Mouse (Mus musculus): ENCODE measurements around the gene Ptbp3. TPM values are rescaled to one million over a fixed set of nuclear protein-coding genes. Genes with fewer than 3 reads are reported as not detected.

Gene Ptbp3
- 37.4 and 40.4 TPM in 2 replicates for polyA plus RNA-seq (2015; fragmentation: Nextera tagmentation; extraction: Ambion mirVana)

DNA sequence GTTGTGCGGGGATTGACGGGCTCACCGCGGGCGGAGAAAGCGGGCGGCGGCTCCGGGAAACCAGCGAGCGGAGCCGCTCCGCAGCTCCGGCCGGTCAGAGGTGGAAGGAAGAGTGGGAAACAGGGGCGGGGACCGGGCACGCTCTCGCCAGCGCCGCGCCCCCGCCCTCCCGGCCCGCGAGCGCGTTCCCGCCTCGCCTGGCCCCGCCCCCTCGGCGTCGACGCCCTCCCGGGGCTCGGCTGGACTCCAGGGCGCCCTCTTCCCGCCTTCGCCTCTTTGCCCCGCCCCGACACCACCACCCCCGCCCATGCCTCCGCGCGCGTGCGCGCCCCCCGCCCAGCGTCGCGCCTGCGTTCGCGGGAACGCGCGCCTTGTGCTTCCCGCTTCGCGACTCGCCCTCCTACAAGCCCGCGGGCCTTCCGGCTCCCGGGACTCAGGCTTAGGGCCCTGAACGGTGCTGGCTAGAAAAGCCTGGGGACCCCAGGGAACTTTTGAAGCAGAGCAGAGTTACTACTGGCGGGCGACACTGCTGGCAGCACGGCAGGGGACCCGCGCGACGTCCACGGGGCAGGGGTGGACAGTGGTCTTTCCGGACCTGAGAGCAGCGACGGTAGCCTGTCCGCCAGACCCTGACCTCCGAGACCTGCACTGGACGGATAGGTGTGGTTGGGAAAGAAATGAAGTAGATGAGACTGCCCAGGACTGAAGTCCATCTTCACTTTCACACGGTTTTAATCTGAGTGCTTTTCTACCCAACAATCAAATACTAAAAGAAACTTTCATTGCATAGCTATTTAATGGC, at the start of gene Ptbp3:
Gene Ptbp3, minus strand, starts transcription at position 190 of the 802 bp plus-strand sequence.
- peak; percentile 92 for ATAC-seq (ENCODE audit: low FRiP score, low read depth)
- H3K36me3 ChIP-seq, result no peaks in the 10 kb centered on the region
- no peaks in the 10 kb centered on the region for H3K27me3 ChIP-seq
- no peaks in the 10 kb centered on the region for H3K9me3 ChIP-seq
- peak within 1 kb of the TSS; percentile 93 for H3K9ac ChIP-seq
- H3K4me3 ChIP-seq, result peak within 1 kb of the TSS; percentile 90
- H3K4me2 ChIP-seq (replicated peaks), result peak within 1 kb of the TSS; percentile 75
- under 1% methylated on average over 82 of the region's 83 CpGs for WGBS
- peaks cover 20% of the 10 kb centered on the region for H3K4me1 ChIP-seq
- H3K27ac ChIP-seq, result peak within 1 kb of the TSS; percentile 94

DNA sequence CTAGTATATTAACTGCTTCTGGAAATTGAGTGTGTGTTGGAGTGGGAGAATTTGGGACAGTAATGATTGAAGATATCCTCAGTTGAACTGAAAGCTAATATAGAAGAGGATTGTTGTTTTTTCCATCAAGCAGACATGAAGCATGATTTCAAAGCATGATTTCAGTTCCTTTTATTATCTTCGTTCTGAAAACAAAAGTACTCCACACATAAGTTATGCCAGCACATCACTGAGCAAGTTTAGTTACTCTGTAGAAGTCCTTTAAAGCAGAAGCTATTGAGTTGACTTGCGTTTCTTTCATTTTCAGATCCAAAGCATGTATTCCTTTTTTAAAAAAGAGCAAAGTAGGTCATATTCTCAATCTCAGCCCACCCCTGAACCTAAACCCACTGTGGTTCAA, 47.4 kb upstream of the Ptbp3 start:
- Histone ChIP-seq H3K4me3 (no peak overlapping the region), H3K9me3 (no peaks in the 10 kb centered on the region), H3K36me3 (peaks cover 4% of the 10 kb centered on the region), H3K4me1 (no peaks in the 10 kb centered on the region), H3K9ac (no peak overlapping the region), H3K27me3 (no peaks in the 10 kb centered on the region), H3K27ac (no peak overlapping the region), H3K4me2 (replicated peaks) (no peak overlapping the region)
- WGBS, result 84% methylated on average over 2 of the region's 2 CpGs
- no peak for ATAC-seq (ENCODE audit: low FRiP score, low read depth)

DNA sequence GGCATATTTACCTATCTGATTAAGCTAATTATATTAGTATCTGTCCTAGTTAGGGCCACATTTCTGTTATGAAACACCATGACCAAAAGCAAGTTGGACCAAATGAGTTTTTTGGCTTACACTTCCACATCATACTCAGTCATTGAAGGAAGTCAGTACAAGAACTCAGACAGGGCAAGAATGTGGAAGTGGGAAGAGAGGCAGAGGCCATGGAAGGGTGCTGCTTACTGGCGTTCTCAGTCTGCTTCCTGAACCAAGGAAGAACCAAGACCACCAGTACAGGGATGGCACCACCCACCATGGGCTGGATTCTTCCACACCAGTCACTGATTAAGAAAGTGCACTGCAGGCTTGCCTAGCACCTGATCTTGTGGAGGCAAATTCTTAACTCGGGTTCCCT, 45.5 kb upstream of the Ptbp3 start:
- WGBS, result 69% methylated on average over 2 of the region's 2 CpGs
- Histone ChIP-seq H3K27me3 (no peaks in the 10 kb centered on the region), H3K9ac (no peak overlapping the region), H3K36me3 (peaks cover 4% of the 10 kb centered on the region), H3K4me3 (no peak overlapping the region), H3K27ac (no peak overlapping the region), H3K4me1 (no peaks in the 10 kb centered on the region), H3K9me3 (no peaks in the 10 kb centered on the region), H3K4me2 (replicated peaks) (no peak overlapping the region)
- no peak for ATAC-seq (ENCODE audit: low FRiP score, low read depth)

DNA sequence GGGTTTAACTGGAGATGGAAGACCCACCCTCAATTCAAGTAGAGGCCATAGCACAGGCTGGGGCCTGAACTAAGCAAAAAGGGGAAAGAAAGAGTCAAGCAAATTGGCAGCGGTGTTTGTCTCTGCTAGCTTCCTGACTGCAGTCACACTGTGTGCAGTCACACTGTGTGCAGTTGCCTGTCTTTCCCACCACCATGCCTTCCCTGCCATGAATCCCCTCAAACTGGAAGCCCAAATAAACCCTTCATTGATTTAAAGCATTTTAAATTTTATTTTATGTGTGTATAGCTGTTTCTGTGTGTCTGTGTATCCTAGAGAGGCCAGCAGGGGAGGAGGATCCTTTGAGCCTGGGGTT, 38.7 kb upstream of the Ptbp3 start:
- Histone ChIP-seq H3K4me1 (no peaks in the 10 kb centered on the region), H3K4me2 (replicated peaks) (no peak overlapping the region), H3K4me3 (no peak overlapping the region), H3K27ac (no peak overlapping the region), H3K9me3 (no peaks in the 10 kb centered on the region), H3K9ac (no peak overlapping the region), H3K36me3 (no peaks in the 10 kb centered on the region), H3K27me3 (no peaks in the 10 kb centered on the region)
- ATAC-seq (ENCODE audit: low FRiP score, low read depth), result no peak
- 82% methylated on average over 1 of the region's 1 CpGs for WGBS

DNA sequence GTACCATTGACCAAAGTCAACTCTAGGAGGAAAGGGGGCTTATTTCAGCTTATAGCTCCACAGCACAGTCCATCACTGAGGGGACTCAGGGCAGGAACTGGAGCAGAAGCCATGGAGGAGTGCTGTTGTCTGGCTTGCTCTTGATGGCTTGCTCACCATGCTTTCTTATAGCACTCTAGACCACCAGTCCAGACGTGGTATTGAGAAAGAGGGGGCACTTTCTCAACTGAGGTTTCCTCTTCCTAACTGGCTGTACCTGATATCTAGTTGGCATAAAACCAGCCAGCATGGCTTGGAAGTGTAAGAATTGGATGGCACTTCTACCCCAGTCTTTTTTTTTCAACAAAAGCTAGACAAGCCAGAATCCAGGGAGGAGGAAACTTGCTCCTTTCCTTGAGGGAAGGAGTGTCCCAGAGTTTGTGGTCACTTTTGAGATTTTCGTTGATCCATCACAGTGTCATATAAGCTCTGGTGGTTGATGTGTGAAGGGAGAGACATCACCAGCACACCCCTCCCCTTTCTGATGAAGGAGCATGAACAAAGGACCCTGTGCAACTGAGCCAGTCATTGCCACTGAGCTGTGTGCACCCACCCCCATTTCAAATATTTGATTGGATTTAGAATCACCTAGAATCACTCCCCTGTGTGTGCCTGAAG, 38.2 kb upstream of the Ptbp3 start:
- H3K4me1 ChIP-seq, result no peaks in the 10 kb centered on the region
- H3K36me3 ChIP-seq, result no peaks in the 10 kb centered on the region
- H3K27ac ChIP-seq, result no peak overlapping the region
- WGBS, result 75% methylated on average over 2 of the region's 2 CpGs
- H3K9ac ChIP-seq, result no peak overlapping the region
- no peak for ATAC-seq (ENCODE audit: low FRiP score, low read depth)
- H3K4me3 ChIP-seq, result no peak overlapping the region
- H3K4me2 ChIP-seq (replicated peaks), result no peak overlapping the region
- H3K9me3 ChIP-seq, result no peaks in the 10 kb centered on the region
- no peaks in the 10 kb centered on the region for H3K27me3 ChIP-seq

DNA sequence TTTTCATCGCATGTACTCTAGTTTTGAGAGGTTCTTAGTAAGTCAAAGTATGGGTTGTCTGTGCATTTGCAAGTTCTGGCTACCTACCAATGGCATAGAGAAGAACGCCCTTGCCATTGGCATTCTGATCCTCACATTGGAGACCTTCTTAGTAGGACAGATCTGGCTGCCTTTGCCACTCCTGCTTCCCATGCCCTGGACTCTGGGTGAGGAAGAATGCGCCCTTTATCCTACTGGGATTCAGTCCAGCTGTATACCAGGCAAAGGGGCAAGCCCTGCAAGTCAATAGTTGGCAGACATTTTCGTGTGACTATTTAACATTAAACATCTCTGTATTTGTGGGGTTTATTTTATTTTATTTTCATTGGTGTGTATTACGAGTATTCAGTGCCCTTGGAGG, 35.9 kb upstream of the Ptbp3 start:
- Histone ChIP-seq H3K9me3 (no peaks in the 10 kb centered on the region), H3K4me3 (no peak overlapping the region), H3K9ac (no peak overlapping the region), H3K27me3 (no peaks in the 10 kb centered on the region), H3K36me3 (no peaks in the 10 kb centered on the region), H3K4me2 (replicated peaks) (no peak overlapping the region), H3K4me1 (peaks cover 5% of the 10 kb centered on the region; the same call in 1 of the 2 replicates), H3K27ac (no peak overlapping the region)
- WGBS, result 73% methylated on average over 5 of the region's 5 CpGs
- no peak for ATAC-seq (ENCODE audit: low FRiP score, low read depth)

DNA sequence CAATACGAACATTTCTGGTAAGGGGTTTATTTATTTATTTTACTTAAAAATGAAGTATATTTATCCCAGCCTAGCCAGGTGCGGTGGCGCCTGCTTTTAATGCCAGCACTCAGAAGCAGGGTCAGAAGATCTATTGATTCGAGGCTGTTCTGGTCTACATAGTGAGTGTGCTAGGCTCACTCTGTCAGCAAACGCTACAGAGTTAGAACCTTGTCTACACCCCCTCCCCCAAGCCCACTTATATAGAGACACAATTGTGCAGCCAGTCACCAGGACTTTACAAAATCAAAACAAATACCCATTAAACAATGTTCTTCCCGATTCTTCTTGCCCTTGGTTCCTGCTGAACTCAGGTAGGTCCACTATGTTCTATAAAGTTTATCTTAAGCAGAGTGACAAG, 33.0 kb upstream of the Ptbp3 start:
- H3K4me3 ChIP-seq, result peak overlapping the region; percentile 67
- H3K27me3 ChIP-seq, result no peaks in the 10 kb centered on the region
- H3K4me2 ChIP-seq (replicated peaks), result peak overlapping the region; percentile 76
- no peaks in the 10 kb centered on the region for H3K36me3 ChIP-seq
- no peaks in the 10 kb centered on the region for H3K9me3 ChIP-seq
- no peak for ATAC-seq (ENCODE audit: low FRiP score, low read depth)
- H3K27ac ChIP-seq, result no peak overlapping the region
- H3K4me1 ChIP-seq, result peaks cover 6% of the 10 kb centered on the region; the same call in 1 of the 2 replicates
- WGBS, result 24% methylated on average over 6 of the region's 6 CpGs
- no peak overlapping the region for H3K9ac ChIP-seq

DNA sequence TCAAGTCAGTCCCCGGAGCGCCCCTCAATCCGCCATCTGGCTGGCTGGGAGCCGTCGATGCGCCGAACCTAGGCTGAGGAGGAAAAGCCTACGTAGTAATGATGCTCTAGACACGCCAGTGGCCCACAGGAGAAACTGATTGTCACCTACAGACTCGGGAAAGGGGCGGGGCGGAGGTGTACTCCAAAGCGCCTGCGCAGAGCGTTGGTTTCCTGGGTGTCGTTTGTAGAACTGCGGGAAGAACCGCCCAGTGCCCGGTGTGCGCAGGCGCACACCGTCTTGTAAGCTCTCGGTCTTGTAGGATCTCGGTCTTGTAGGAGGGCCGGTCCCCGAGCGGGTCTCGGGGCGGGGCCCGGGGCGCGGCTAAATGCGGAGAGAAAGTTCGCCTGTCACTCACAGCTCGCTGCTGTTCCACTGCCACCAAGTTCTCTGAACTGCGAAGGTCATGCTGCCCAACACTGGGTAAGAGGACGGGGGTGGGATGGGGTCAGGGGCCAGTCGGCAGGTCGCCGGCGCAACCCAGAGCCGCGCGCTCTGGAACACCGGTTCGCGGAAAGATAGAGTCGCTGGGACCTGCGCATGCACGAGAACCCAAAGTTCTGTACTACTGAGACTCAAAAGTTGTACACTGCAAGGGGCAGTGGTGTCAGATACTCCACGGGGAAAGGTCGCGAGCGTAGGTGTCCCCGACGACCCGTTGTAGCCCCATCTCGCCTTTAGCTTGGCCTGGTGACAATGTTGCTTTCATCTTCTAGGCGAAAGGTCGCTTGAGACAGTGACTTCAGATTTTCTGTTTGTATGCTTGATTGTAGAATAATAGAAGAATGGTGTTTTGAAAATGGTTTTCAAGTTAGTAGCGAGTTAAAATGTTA, 32.4 kb upstream of the Ptbp3 start, which contains the start of gene Hsdl2:
Gene Hsdl2, plus strand, starts transcription at position 250 of the 872 bp plus-strand sequence.
- peak; percentile 94 for ATAC-seq (ENCODE audit: low FRiP score, low read depth)
- H3K9me3 ChIP-seq, result no peaks in the 10 kb centered on the region

DNA sequence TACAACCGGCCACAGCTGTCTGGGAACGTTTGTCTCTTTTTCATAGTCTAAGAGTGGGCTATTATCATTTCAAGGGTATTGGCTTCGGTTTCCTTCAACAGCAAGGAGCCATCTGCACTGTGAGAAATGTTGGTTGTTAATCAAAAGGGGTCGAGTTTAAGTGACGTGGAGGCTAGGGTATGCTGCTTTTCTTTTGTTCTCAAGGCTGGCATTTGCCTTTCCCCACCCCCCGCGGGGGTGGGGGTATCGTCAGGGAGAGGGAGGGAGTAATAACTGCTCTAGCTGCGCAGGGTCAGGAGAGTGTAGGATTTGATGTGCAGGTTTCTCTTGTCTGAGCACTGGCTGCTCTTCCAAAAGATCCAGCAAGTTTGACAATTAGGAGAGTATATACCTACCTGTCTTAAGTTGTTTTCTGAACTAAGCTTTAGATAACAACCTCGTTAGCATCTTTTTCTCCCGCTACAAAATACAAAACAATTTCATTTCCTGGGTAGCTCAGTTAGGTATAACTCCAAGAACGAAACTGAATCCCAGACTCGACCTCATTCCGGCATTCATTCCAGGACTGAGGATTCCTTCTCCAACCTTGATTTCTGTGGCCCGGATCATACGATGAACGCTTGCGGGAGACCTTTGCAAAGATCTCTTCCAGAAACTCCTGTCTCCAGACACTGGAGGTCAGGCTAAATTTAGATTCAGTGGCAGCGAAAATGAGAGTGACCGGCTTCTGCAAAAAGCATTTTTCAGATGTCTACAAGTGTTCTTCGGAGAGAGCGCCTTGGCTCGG, 31.5 kb upstream of the Ptbp3 start:
- WGBS, result under 1% methylated on average over 23 of the region's 23 CpGs
- 0 out of 2 replicates have a peak, but pooled peaks have one; percentile 14 for ATAC-seq (ENCODE audit: low FRiP score, low read depth)

More for the DNA sequence above, 32.4 kb upstream of the Ptbp3 start, which contains the start of gene Hsdl2:
- no peaks in the 10 kb centered on the region for H3K27me3 ChIP-seq
- no peaks in the 10 kb centered on the region for H3K36me3 ChIP-seq
- under 1% methylated on average over 61 of the region's 61 CpGs for WGBS
- H3K4me1 ChIP-seq, result peaks cover 6% of the 10 kb centered on the region; the same call in 1 of the 2 replicates
- peak within 1 kb of the TSS; percentile 67 for H3K4me3 ChIP-seq
- peak within 1 kb of the TSS; percentile 79 for H3K9ac ChIP-seq
- H3K27ac ChIP-seq, result peak within 1 kb of the TSS; percentile 84
- H3K4me2 ChIP-seq (replicated peaks), result peak within 1 kb of the TSS; percentile 76

DNA sequence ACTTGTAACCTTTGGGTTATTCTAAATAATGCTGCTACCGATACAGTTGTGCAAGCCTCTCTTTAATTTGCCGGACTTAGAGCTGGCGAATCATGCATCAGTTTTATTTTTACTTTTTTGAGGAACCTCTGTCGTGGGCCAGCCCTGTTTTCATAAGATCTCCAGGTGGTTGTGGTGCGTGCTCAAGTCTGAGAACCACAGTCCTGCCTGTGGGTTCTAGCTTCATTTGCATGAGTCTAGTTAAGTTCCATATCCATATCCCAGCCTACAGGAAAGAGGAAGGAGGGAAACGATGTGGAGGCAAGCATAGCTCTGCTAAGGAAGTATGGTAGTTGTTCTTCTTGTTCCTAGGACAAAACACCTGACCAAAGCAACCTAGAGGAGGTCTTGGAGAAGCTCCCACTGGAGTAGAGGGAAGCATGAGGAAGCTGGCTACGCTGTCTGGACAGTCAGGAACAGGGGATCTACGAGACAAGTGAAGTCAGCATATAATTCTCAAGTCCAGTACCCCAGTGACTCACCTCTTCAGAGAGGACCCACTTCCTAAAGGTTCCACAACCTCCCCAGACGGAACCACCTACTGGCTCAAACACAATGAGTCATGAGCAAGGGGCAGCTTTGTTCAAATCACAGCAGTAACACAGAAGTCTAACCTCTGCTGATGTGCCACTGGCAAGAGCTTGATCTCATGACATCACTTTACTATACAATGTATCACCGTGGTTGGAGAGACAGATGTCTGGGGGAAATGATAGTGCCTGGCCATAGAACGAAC, 26.2 kb upstream of the Ptbp3 start:
- no peak overlapping the region for H3K4me2 ChIP-seq (replicated peaks)
- no peaks in the 10 kb centered on the region for H3K9me3 ChIP-seq
- H3K4me1 ChIP-seq, result peaks cover 4% of the 10 kb centered on the region; the same call in 1 of the 2 replicates
- ATAC-seq (ENCODE audit: low FRiP score, low read depth), result no peak
- 83% methylated on average over 11 of the region's 11 CpGs for WGBS
- H3K9ac ChIP-seq, result no peak overlapping the region
- H3K27ac ChIP-seq, result no peak overlapping the region
- H3K4me3 ChIP-seq, result no peak overlapping the region
- no peaks in the 10 kb centered on the region for H3K36me3 ChIP-seq
- H3K27me3 ChIP-seq, result no peaks in the 10 kb centered on the region

More for the DNA sequence above, 31.5 kb upstream of the Ptbp3 start:
- H3K27ac ChIP-seq, result peak overlapping the region; percentile 84
- H3K4me2 ChIP-seq (replicated peaks), result peak overlapping the region; percentile 76
- H3K9ac ChIP-seq, result peak overlapping the region; percentile 79
- H3K27me3 ChIP-seq, result no peaks in the 10 kb centered on the region
- H3K36me3 ChIP-seq, result no peaks in the 10 kb centered on the region
- peak overlapping the region; percentile 67 for H3K4me3 ChIP-seq
- no peaks in the 10 kb centered on the region for H3K9me3 ChIP-seq
- peaks cover 6% of the 10 kb centered on the region; the same call in 1 of the 2 replicates for H3K4me1 ChIP-seq

All from limb, embryonic 13.5 days (tissue).